Mouse (Mus musculus): ENCODE results near the gene Ahdc1. TPM values are rescaled to one million over a fixed set of nuclear protein-coding genes. Genes with fewer than 3 reads are reported as not detected.

Ahdc1 gene
- polyA plus RNA-seq, 1 experiment = 58.2 TPM

DNA sequence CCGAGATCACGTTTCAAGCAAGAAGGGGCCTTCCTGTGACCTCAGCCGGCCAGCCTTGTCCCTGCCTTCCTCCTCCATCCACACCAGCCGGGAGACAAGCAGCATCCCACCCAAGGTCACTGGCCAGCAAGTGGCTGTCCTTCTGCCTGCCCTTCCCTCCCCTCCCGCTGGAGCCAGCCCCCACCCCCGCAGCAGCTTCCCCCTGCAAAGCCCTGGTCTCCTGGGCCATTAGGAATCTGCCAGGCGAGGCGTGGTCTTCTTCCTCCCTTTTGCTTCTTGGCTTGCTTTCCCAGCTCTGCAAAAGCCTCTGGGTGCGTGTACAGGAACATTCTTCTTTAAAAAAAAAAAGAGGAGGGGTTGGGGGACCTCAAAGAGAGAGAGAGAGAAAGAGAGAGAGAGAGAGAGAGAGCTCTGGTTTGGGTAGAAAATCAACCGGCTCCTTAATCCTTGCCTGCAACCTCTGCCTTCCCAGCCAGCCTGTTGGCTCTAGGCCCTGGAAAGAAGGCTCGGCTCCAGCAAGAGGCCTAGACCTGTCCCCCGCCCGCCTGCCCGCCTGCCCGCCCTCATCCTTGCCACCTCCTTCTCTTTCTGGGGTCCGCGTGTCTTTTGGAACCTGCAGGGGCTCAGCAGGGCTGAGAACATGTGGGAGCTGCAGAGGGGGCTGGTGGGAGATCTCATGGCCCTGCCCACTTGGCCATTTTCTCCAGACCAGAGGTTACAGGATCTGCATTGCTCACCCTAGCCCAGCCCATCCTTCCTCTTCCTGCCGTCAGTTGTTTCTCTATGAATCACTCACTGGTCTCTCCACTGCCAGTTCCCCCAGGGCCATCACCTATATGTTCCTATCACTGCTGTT is 106.7 kb downstream of the Ahdc1 start:
- H3ac ChIP-seq (ENCODE audit: control insufficient read depth, insufficient read length) = no peak overlapping the region
- TF ChIP-seq POLR2AphosphoS2 (IDR thresholded peaks at IDR 0.05; ENCODE audit: insufficient read length, low read depth) (peak; percentile 80), MYOG (IDR thresholded peaks at IDR 0.05; ENCODE audit: control insufficient read depth in 1 of 3, insufficient read depth in 1 of 3, insufficient read length in 2 of 3, low read depth in 2 of 3) (peak in 1 of 3 experiments; percentile 43), USF1 (IDR thresholded peaks at IDR 0.05; ENCODE audit: low read depth) (no peak), MYOD1 (IDR thresholded peaks at IDR 0.05; ENCODE audit: control insufficient read depth in 1 of 3, insufficient read length in 2 of 3, low read depth in 2 of 3) (peak in 1 of 3 experiments; percentile 74), POLR2A (IDR thresholded peaks at IDR 0.05; ENCODE audit: insufficient read length, low read depth) (peak; percentile 75)
- H3K79me2 ChIP-seq (ENCODE audit: control insufficient read depth, insufficient read depth) = no peaks in the 10 kb centered on the region
- no peaks in the 10 kb centered on the region for H3K27me3 ChIP-seq (ENCODE audit: control insufficient read depth, insufficient read depth, insufficient read length)
- no peaks in the 10 kb centered on the region for H3K36me3 ChIP-seq (ENCODE audit: control insufficient read depth, insufficient read depth)
- H3K4me3 ChIP-seq = peak overlapping the region; percentile 9
- peak overlapping the region; percentile 68 for H3K4me2 ChIP-seq (ENCODE audit: low read depth)

- H3ac ChIP-seq (ENCODE audit: control insufficient read depth, insufficient read length) = no peak overlapping the region
- no peaks in the 10 kb centered on the region for H3K79me2 ChIP-seq (ENCODE audit: control insufficient read depth, insufficient read depth)
- no peak overlapping the region for H3K4me3 ChIP-seq
- peak overlapping the region; percentile 68 for H3K4me2 ChIP-seq (ENCODE audit: low read depth)
- TF ChIP-seq MYOD1 (IDR thresholded peaks at IDR 0.05; ENCODE audit: control insufficient read depth in 1 of 3, insufficient read length in 2 of 3, low read depth in 2 of 3) (no peak), SRF (IDR thresholded peaks at IDR 0.05; ENCODE audit: control insufficient read depth, insufficient read length, low read depth) (no peak), POLR2A (IDR thresholded peaks at IDR 0.05; ENCODE audit: insufficient read length, low read depth) (no peak), REST (IDR thresholded peaks at IDR 0.05; ENCODE audit: insufficient read depth, insufficient read length) (no peak)
- H3K36me3 ChIP-seq (ENCODE audit: control insufficient read depth, insufficient read depth) = no peaks in the 10 kb centered on the region
- no peaks in the 10 kb centered on the region for H3K27me3 ChIP-seq (ENCODE audit: control insufficient read depth, insufficient read depth, insufficient read length)
Observed at GRCm38 (mm10) chr4:133118775-133119375, 107.8 kb downstream of the Ahdc1 start.

DNA sequence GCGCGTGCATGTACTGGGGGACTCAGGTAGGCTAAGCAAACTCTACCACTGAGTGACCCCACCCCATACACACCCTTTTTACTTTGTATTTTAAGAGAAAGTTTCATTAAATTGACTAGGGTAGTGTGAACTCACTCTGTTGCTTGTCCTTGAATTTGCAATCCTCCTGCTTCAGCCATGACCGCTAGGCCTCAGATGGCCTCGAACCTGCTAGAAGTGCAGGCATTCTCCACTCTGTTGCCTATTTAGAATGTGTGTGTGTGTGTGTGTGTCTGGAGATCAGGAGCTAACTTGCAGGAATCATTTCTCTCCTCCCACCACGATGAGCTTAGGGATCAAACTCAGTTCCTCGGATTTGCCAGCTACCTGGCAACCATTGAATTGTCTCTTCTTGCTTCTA is 108.5 kb downstream of the Ahdc1 start:
- Histone ChIP-seq H3K4me3 (no peak overlapping the region), H3ac (ENCODE audit: control insufficient read depth, insufficient read length) (no peak overlapping the region), H3K36me3 (ENCODE audit: control insufficient read depth, insufficient read depth) (no peaks in the 10 kb centered on the region), H3K27me3 (ENCODE audit: control insufficient read depth, insufficient read depth, insufficient read length) (no peaks in the 10 kb centered on the region), H3K4me2 (ENCODE audit: low read depth) (no peak overlapping the region), H3K79me2 (ENCODE audit: control insufficient read depth, insufficient read depth) (no peaks in the 10 kb centered on the region)
- TF ChIP-seq TCF3 (IDR thresholded peaks at IDR 0.05; ENCODE audit: insufficient read length, low read depth) = no peak
- no peak for TF ChIP-seq MYOG (IDR thresholded peaks at IDR 0.05; ENCODE audit: control insufficient read depth in 1 of 3, insufficient read depth in 1 of 3, insufficient read length in 2 of 3, low read depth in 2 of 3)
- no peak for TF ChIP-seq USF1 (IDR thresholded peaks at IDR 0.05; ENCODE audit: low read depth)
- TF ChIP-seq CEBPB (IDR thresholded peaks at IDR 0.05; ENCODE audit: insufficient read depth, poor library complexity, severe bottlenecking) = no peak
- no peak for TF ChIP-seq TCF12 (IDR thresholded peaks at IDR 0.05; ENCODE audit: insufficient read depth, poor library complexity, severe bottlenecking)
- no peak for TF ChIP-seq SRF (IDR thresholded peaks at IDR 0.05; ENCODE audit: control insufficient read depth, insufficient read length, low read depth)
- no peak for TF ChIP-seq MYOD1 (IDR thresholded peaks at IDR 0.05; ENCODE audit: control insufficient read depth in 1 of 3, insufficient read length in 2 of 3, low read depth in 2 of 3)
- TF ChIP-seq MAX (IDR thresholded peaks at IDR 0.05; ENCODE audit: low read depth) = no peak
- no peak for TF ChIP-seq E2F4 (IDR thresholded peaks at IDR 0.05; ENCODE audit: insufficient read depth)
- no peak for TF ChIP-seq POLR2A (IDR thresholded peaks at IDR 0.05; ENCODE audit: insufficient read length, low read depth)
- TF ChIP-seq POLR2AphosphoS2 (IDR thresholded peaks at IDR 0.05; ENCODE audit: insufficient read length, low read depth) = no peak
- no peak for TF ChIP-seq REST (IDR thresholded peaks at IDR 0.05; ENCODE audit: insufficient read depth, insufficient read length)

GRCm38 (mm10) chr4:133120833-133121321 is 109.8 kb downstream of the Ahdc1 start:
- Histone ChIP-seq H3K79me2 (ENCODE audit: control insufficient read depth, insufficient read depth) (no peaks in the 10 kb centered on the region), H3K27me3 (ENCODE audit: control insufficient read depth, insufficient read depth, insufficient read length) (no peaks in the 10 kb centered on the region), H3ac (ENCODE audit: control insufficient read depth, insufficient read length) (no peak overlapping the region), H3K36me3 (ENCODE audit: control insufficient read depth, insufficient read depth) (no peaks in the 10 kb centered on the region), H3K4me3 (no peak overlapping the region), H3K4me2 (ENCODE audit: low read depth) (no peak overlapping the region)
- TF ChIP-seq MYOD1 (IDR thresholded peaks at IDR 0.05; ENCODE audit: control insufficient read depth in 1 of 3, insufficient read length in 2 of 3, low read depth in 2 of 3) (no peak), POLR2AphosphoS2 (IDR thresholded peaks at IDR 0.05; ENCODE audit: insufficient read length, low read depth) (no peak), POLR2A (IDR thresholded peaks at IDR 0.05; ENCODE audit: insufficient read length, low read depth) (no peak), TCF12 (IDR thresholded peaks at IDR 0.05; ENCODE audit: insufficient read depth, poor library complexity, severe bottlenecking) (no peak), SRF (IDR thresholded peaks at IDR 0.05; ENCODE audit: control insufficient read depth, insufficient read length, low read depth) (no peak), MAX (IDR thresholded peaks at IDR 0.05; ENCODE audit: low read depth) (no peak), USF1 (IDR thresholded peaks at IDR 0.05; ENCODE audit: low read depth) (no peak), REST (IDR thresholded peaks at IDR 0.05; ENCODE audit: insufficient read depth, insufficient read length) (no peak), MYOG (IDR thresholded peaks at IDR 0.05; ENCODE audit: control insufficient read depth in 1 of 3, insufficient read depth in 1 of 3, insufficient read length in 2 of 3, low read depth in 2 of 3) (no peak), E2F4 (IDR thresholded peaks at IDR 0.05; ENCODE audit: insufficient read depth) (no peak), TCF3 (IDR thresholded peaks at IDR 0.05; ENCODE audit: insufficient read length, low read depth) (no peak), CEBPB (IDR thresholded peaks at IDR 0.05; ENCODE audit: insufficient read depth, poor library complexity, severe bottlenecking) (no peak)

Measured in myocyte (in vitro differentiated cells).